Mouse (Mus musculus) heart, postnatal 0 days (tissue): ENCODE measurements at regions not wholly inside any gene's neighbourhood (a gene's known extent, or its start where the extent isn't known, plus 50 kb on each side); places are given as distances from the start of the nearest gene placed in this dataset.

Source experiments
- ATAC-seq: fragments of 200-750 bp; cut with Nextera tagmentation; 2 replicates; pipeline ENCODE4 v1.8.0; 2017; ENCODE audit warnings: low read depth, moderate number of reproducible peaks, moderate library complexity; ENCODE audit not compliant: insufficient read depth
- DNase-seq: peaks from one replicate; pipeline ENCODE4 v3.0.0-alpha.2; 2016; ENCODE audit warnings: low spot score
- H3K27ac ChIP-seq: fragments of 300-500 bp; sonication (generic); 2 replicates; pipeline ENCODE4 v1.5.1; 2014; ENCODE audit warnings: low read depth, mild to moderate bottlenecking
- H3K27me3 ChIP-seq: fragments of 300-500 bp; sonication (generic); 2 replicates; pipeline ENCODE4 v1.6.1; 2014; ENCODE audit warnings: low read length, mixed read lengths; ENCODE audit not compliant: control insufficient read depth, insufficient read depth
- H3K36me3 ChIP-seq: fragments of 300-500 bp; sonication (generic); replicated peaks from 2 replicates; pipeline ENCODE4 v1.6.1; 2014; ENCODE audit warnings: low read length, mixed read lengths; ENCODE audit not compliant: control insufficient read depth, insufficient read depth
- H3K4me1 ChIP-seq: fragments of 300-500 bp; sonication (generic); 2 replicates; pipeline ENCODE4 v1.6.1; 2014; ENCODE audit warnings: antibody characterized with exemption; ENCODE audit not compliant: control insufficient read depth, insufficient read depth
- H3K4me2 ChIP-seq: fragments of 300-500 bp; sonication (generic); 2 replicates; pipeline ENCODE4 v1.6.1; 2014; ENCODE audit warnings: low read depth, mild to moderate bottlenecking, low read length, moderate library complexity
- H3K4me3 ChIP-seq: fragments of 300-500 bp; sonication (generic); 2 replicates; pipeline ENCODE4 v1.5.1; 2014; ENCODE audit warnings: low read depth, low read length
- H3K9ac ChIP-seq: fragments of 300-500 bp; sonication (generic); replicated peaks from 2 replicates; pipeline ENCODE4 v1.6.1; 2014; ENCODE audit warnings: low read depth, low read length, mixed read lengths
- H3K9me3 ChIP-seq: fragments of 300-500 bp; sonication (generic); replicated peaks from 2 replicates; pipeline ENCODE4 v1.6.1; 2016; ENCODE audit warnings: low read length; ENCODE audit not compliant: control insufficient read depth
- CTCF ChIP-seq: IDR thresholded peaks from 2 replicates; pipeline ENCODE4 v1.5.1; 2016; ENCODE audit warnings: antibody characterized with exemption, control low read depth, low read depth
- EP300 ChIP-seq: IDR thresholded peaks from 2 replicates; pipeline ENCODE4 v1.6.1; 2016; ENCODE audit warnings: antibody characterized with exemption, low read depth
- WGBS: fragments of 180-500 bp; shearing (Covaris S2); extraction: QIAGEN DNeasy Blood & Tissue Kit; methylation state at CpG from one replicate; pipeline ENCODE4 v1.1.7; 2014; 5-methylcytosine and 5-hydroxymethylcytosine counted together

DNA sequence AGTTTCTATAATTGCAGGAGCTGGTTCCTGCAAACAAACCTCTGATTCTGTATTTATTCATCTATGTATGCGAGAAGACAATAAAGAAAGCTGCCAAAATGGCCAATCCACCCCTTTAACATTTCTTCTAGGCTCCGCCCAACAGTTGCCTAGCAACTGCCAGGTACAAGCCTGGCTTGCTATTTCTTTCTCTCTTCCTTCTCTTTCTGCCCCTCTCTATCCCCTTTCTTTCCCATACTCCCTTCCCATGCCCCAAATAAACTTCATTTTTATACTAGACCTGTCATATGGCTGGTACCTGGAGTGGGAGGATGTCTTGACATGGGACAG, 53.2 kb upstream of the Smlr1 start:
- TF ChIP-seq CTCF (no peak), EP300 (no peak)
- WGBS: 86% methylated on average over 2 of the region's 2 CpGs
- Histone ChIP-seq H3K27me3 (no peaks in the 10 kb centered on the region), H3K4me1 (no peaks in the 10 kb centered on the region), H3K4me2 (no peak overlapping the region), H3K36me3 (no peaks in the 10 kb centered on the region), H3K9ac (no peak overlapping the region), H3K4me3 (no peak overlapping the region), H3K9me3 (no peaks in the 10 kb centered on the region), H3K27ac (no peak overlapping the region)
- DNase-seq (no peak), ATAC-seq (no peak)

DNA sequence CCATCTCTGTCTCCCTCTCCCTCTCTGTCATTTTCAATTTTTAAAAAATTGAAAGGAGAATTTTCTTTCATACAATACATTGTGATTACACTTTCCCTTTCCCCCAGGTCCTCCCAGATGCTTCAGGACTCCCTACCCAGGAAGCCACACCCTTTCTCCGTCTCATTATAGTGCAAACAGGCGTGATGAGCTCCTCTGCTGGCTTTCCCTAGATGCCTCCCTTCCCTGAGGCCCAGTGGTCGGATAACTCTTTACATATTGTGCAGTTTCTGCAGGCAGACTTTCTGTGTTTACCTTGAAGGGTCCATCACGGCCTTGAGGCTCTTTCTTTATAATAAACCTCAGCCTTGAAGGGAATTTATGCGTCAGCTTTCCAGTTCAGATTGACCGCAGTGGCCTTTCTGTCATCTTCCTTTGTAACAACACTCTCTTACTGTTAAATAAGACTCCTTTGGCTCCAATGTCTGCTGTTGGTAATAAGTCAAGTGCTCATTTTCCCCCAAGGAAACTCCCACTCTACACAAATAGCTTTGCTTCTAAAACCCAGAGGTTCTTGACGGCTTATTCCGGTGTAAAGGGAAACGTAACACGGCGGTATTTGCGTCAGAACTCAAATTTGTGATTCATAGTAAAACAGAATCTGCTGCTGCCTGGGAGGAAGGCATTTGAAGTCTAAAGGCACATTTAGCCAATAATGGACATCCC, 52.7 kb upstream of the Smlr1 start:
- 78% methylated on average over 12 of the region's 12 CpGs for WGBS
- Histone ChIP-seq H3K27ac (no peak overlapping the region), H3K4me1 (no peaks in the 10 kb centered on the region), H3K4me2 (no peak overlapping the region), H3K9ac (no peak overlapping the region), H3K36me3 (no peaks in the 10 kb centered on the region), H3K27me3 (no peaks in the 10 kb centered on the region), H3K9me3 (no peaks in the 10 kb centered on the region), H3K4me3 (no peak overlapping the region)
- TF ChIP-seq EP300: no peak
- TF ChIP-seq CTCF: no peak
- ATAC-seq (no peak), DNase-seq (no peak)
